Comparison of ENCODE assay signal across 8 mouse cellular contexts in genomic region chr11:103360661-103361081, GRCm38 (mm10). TPM values are rescaled to one million over a fixed set of nuclear protein-coding genes. Genes with fewer than 3 reads are reported as not detected.
DNase-seq lines count a peak whose midpoint lies in the region; ATAC-seq and TF ChIP-seq lines count a peak whose summit lies in the region.

No protein-coding gene starts in this region.

- peak overlapping the region; percentile 37; the same call in 1 of the 2 replicates for H3K9ac ChIP-seq in forebrain, embryonic 15.5 days (replicated peaks)
- 0 out of 2 replicates have a peak overlapping the region, but pooled peaks have one; percentile 27 for H3K9ac ChIP-seq in liver, embryonic 14.5 days (replicated peaks)

- H3K4me1 ChIP-seq in kidney, adult 2 months (ENCODE audit: control insufficient read depth, insufficient read depth, low read length), result peaks cover 17% of the 10 kb centered on the region
- peaks cover 42% of the 10 kb centered on the region for H3K4me1 ChIP-seq in forebrain, embryonic 15.5 days
- H3K4me1 ChIP-seq in liver, embryonic 14.5 days (replicated peaks; ENCODE audit: control insufficient read depth in 2 of 2, insufficient read depth in 2 of 2, low read length in 1 of 2), result peaks cover 0 to 4% of the 10 kb centered on the region in 2 experiments; a peak in 1 of 4 replicates

- 14% methylated on average over 48 of the region's 48 CpGs for WGBS in kidney, adult 2 months
- 4% methylated on average over 46 of the region's 48 CpGs for WGBS in forebrain, embryonic 15.5 days
- WGBS in liver, embryonic 14.5 days (ENCODE audit: insufficient replicate concordance), result 5% methylated on average over 48 of the region's 48 CpGs

- H3K27me3 ChIP-seq in kidney, adult 2 months (replicated peaks; ENCODE audit: control insufficient read depth, insufficient read depth, low read length), result no peaks in the 10 kb centered on the region
- peaks cover 55% of the 10 kb centered on the region for H3K27me3 ChIP-seq in forebrain, embryonic 15.5 days
- H3K27me3 ChIP-seq in liver, embryonic 14.5 days (ENCODE audit: control insufficient read depth, insufficient read depth, low read length), result peaks cover 53% of the 10 kb centered on the region

- H3K4me3 ChIP-seq in kidney, adult 2 months (ENCODE audit: insufficient read depth, low read depth, low read length), result peak overlapping the region; percentile 59
- peak overlapping the region; percentile 48 for H3K4me3 ChIP-seq in forebrain, embryonic 15.5 days
- peak overlapping the region; percentile 40 to 49 for H3K4me3 ChIP-seq in liver, embryonic 14.5 days (ENCODE audit: insufficient read depth in 1 of 2, low read depth in 2 of 2, low read length in 2 of 2)

- TF ChIP-seq POLR2A in kidney, adult 2 months (IDR thresholded peaks at IDR 0.05; ENCODE audit: low read depth, low read length), result no peak

- TF ChIP-seq CTCF in kidney, adult 2 months (conservative IDR thresholded peaks at IDR 0.05; ENCODE audit: insufficient read depth, insufficient read length, low read depth, low read length), result no peak
- TF ChIP-seq CTCF in liver, embryonic 14.5 days (IDR thresholded peaks at IDR 0.05; ENCODE audit: low read depth), result no peak

- peak; percentile 10; the same call in 1 of the 2 replicates for ATAC-seq in forebrain, embryonic 15.5 days (replicated peaks)
- no peak for ATAC-seq in liver, embryonic 14.5 days (ENCODE audit: insufficient read depth)
- ATAC-seq in CD4-positive, CD25-positive, alpha-beta regulatory T cell, adult 4 months, result no peak

- no peak for TF ChIP-seq EP300 in liver, embryonic 14.5 days (IDR thresholded peaks at IDR 0.05; ENCODE audit: low read depth)

- peak overlapping the region; percentile 66 for H3K4me2 ChIP-seq in forebrain, embryonic 15.5 days (replicated peaks)
- peak overlapping the region; percentile 65 for H3K4me2 ChIP-seq in liver, embryonic 14.5 days (ENCODE audit: low read depth)

- no peaks in the 10 kb centered on the region for H3K9me3 ChIP-seq in forebrain, embryonic 15.5 days
- H3K9me3 ChIP-seq in liver, embryonic 14.5 days (ENCODE audit: control insufficient read depth, low read length), result no peaks in the 10 kb centered on the region

- H3K27ac ChIP-seq in kidney, adult 2 months (ENCODE audit: insufficient read depth, low read depth, low read length), result 0 out of 2 replicates have a peak overlapping the region, but pooled peaks have one; percentile 22
- no peak overlapping the region for H3K27ac ChIP-seq in forebrain, embryonic 15.5 days (replicated peaks)
- H3K27ac ChIP-seq in liver, embryonic 14.5 days, result no peak overlapping the region

- H3K36me3 ChIP-seq in kidney, adult 2 months (ENCODE audit: control insufficient read depth, insufficient read depth, low read length), result no peaks in the 10 kb centered on the region
- no peaks in the 10 kb centered on the region for H3K36me3 ChIP-seq in forebrain, embryonic 15.5 days
- no peaks in the 10 kb centered on the region for H3K36me3 ChIP-seq in liver, embryonic 14.5 days (replicated peaks; ENCODE audit: control insufficient read depth, insufficient read depth, low read depth)

- no peak for DNase-seq in kidney, adult 2 months
- no peak for DNase-seq in kidney, adult 9 months
- DNase-seq in R1 (ENCODE audit: low read depth, low spot score), result peak; percentile 41
- no peak for DNase-seq in liver, embryonic 14.5 days (ENCODE audit: low read depth in 3 of 3, low spot score in 3 of 3)
- no peak for DNase-seq in layer of hippocampus, adult 9-11 months
- no peak for DNase-seq in urinary bladder, postnatal 25 days (ENCODE audit: low spot score)

RNA-seq across cellular contexts. Expression of gene Arhgap27, which starts 2.8 kb away (rescaled TPM):
- 38.4 and 46.8 TPM in 2 replicates for polyA plus RNA-seq in kidney, adult 2 months (2012; rRNA removed)
- polyA plus RNA-seq in forebrain, embryonic 15.5 days (2015; fragmentation: Nextera tagmentation; extraction: Ambion mirVana), result 2.5 and 3.0 TPM in 2 replicates
- 2.6 TPM in 2 replicates for polyA plus RNA-seq in liver, embryonic 14.5 days (2012; rRNA removed)
- polyA plus RNA-seq in liver, embryonic 14.5 days (2014; fragmentation: Nextera tagmentation; extraction: Ambion mirVana), result 1.4 and 1.5 TPM in 2 replicates
- polyA plus RNA-seq in CD4-positive, CD25-positive, alpha-beta regulatory T cell, adult 4 months (2017; shearing (Covaris generic)), result 10 to 100 TPM; 21.4 to 36.6 TPM

RNA-seq across cellular contexts. Expression of gene Plekhm1, which starts 51.8 kb away (rescaled TPM):
- 21.9 and 24.0 TPM in 2 replicates for polyA plus RNA-seq in kidney, adult 2 months (2012; rRNA removed)
- polyA plus RNA-seq in forebrain, embryonic 15.5 days (2015; fragmentation: Nextera tagmentation; extraction: Ambion mirVana), result 8.8 and 8.9 TPM in 2 replicates
- polyA plus RNA-seq in liver, embryonic 14.5 days (2012; rRNA removed), result 3.7 TPM in 2 replicates
- polyA plus RNA-seq in liver, embryonic 14.5 days (2014; fragmentation: Nextera tagmentation; extraction: Ambion mirVana), result 3.3 and 3.9 TPM in 2 replicates
- polyA plus RNA-seq in CD4-positive, CD25-positive, alpha-beta regulatory T cell, adult 4 months (2017; shearing (Covaris generic)), result 10 to 100 TPM in 1 of 2 experiments, 1 to 10 TPM in 1; 7.0 to 15.2 TPM
